Mouse (Mus musculus): ENCODE results near the gene Pkdrej. TPM values are rescaled to one million over a fixed set of nuclear protein-coding genes. Genes with fewer than 3 reads are reported as not detected.

The Pkdrej gene
- total RNA-seq, 1 experiment = 0.09 TPM

GRCm38 (mm10) chr15:85831954-85832590 lies 10.5 kb upstream of the Pkdrej start, which contains the start of gene Ttc38:
Ttc38 (plus strand) TSS chr15:85832306.
- no peaks in the 10 kb centered on the region for H3K9me3 ChIP-seq (ENCODE audit: control insufficient read depth, insufficient read depth, low read depth, low read length)
- H3K4me1 ChIP-seq (ENCODE audit: control insufficient read depth in 2 of 2, insufficient read depth in 2 of 2, low read length in 2 of 2, poor library complexity in 1 of 2) = peaks cover 0 to 7% of the 10 kb centered on the region in 2 experiments; a peak in 1 of 4 replicates
- TF ChIP-seq CHD2 (IDR thresholded peaks at IDR 0.05; ENCODE audit: low read depth, low read length) = no peak
- H3K4me3 ChIP-seq (ENCODE audit: insufficient read depth in 1 of 2, low read depth in 1 of 2, low read length in 2 of 2, poor library complexity in 1 of 2, severe bottlenecking in 1 of 2) = peak within 1 kb of the TSS; percentile 57 to 76
- no peak within 1 kb of the TSS for H3K27ac ChIP-seq (ENCODE audit: insufficient read depth, low read depth, low read length, poor library complexity, severe bottlenecking)
- no peaks in the 10 kb centered on the region for H3K36me3 ChIP-seq (ENCODE audit: control insufficient read depth, insufficient read depth, low read length, poor library complexity, severe bottlenecking)
- in situ Hi-C loops (cut with MboI; ENCODE audit: low sequenced_read_pairs in 2 of 2, unreplicated experiment in 2 of 2) = no loop called here
- DNase-seq (ENCODE audit: low read depth, low spot score) = no peak
- H3K9ac ChIP-seq (ENCODE audit: insufficient read depth, low read depth, low read length, poor library complexity, severe bottlenecking) = peak within 1 kb of the TSS; percentile 42

- H3K9me3 ChIP-seq (ENCODE audit: control insufficient read depth, insufficient read depth, low read depth, low read length) = no peaks in the 10 kb centered on the region
- no peak overlapping the region for H3K4me3 ChIP-seq (ENCODE audit: insufficient read depth in 1 of 2, low read depth in 1 of 2, low read length in 2 of 2, poor library complexity in 1 of 2, severe bottlenecking in 1 of 2)
- in situ Hi-C loops (cut with MboI; ENCODE audit: low sequenced_read_pairs in 2 of 2, unreplicated experiment in 2 of 2) = no loop called here
- peaks cover 0 to 8% of the 10 kb centered on the region in 2 experiments; a peak in 1 of 4 replicates for H3K4me1 ChIP-seq (ENCODE audit: control insufficient read depth in 2 of 2, insufficient read depth in 2 of 2, low read length in 2 of 2, poor library complexity in 1 of 2)
- H3K27ac ChIP-seq (ENCODE audit: insufficient read depth, low read depth, low read length, poor library complexity, severe bottlenecking) = no peak overlapping the region
- no peak overlapping the region for H3K9ac ChIP-seq (ENCODE audit: insufficient read depth, low read depth, low read length, poor library complexity, severe bottlenecking)
- DNase-seq (ENCODE audit: low read depth, low spot score) = no peak
- no peaks in the 10 kb centered on the region for H3K36me3 ChIP-seq (ENCODE audit: control insufficient read depth, insufficient read depth, low read length, poor library complexity, severe bottlenecking)
- TF ChIP-seq ZNF384 (IDR thresholded peaks at IDR 0.05; ENCODE audit: low read depth, low read length) = no peak
- TF ChIP-seq MAFK (IDR thresholded peaks at IDR 0.05; ENCODE audit: insufficient read depth, low read depth, low read length) = no peak
- no peak for TF ChIP-seq HCFC1 (IDR thresholded peaks at IDR 0.05; ENCODE audit: borderline replicate concordance, insufficient read depth, low read length)
- TF ChIP-seq CHD2 (IDR thresholded peaks at IDR 0.05; ENCODE audit: low read depth, low read length) = no peak
- no peak for TF ChIP-seq ZC3H11A (IDR thresholded peaks at IDR 0.05; ENCODE audit: borderline replicate concordance, low read depth, low read length)
Measured at GRCm38 (mm10) chr15:85829470-85829869, 7.9 kb upstream of the Pkdrej start.

- no peaks in the 10 kb centered on the region for H3K9me3 ChIP-seq (ENCODE audit: control insufficient read depth, insufficient read depth, low read depth, low read length)
- no peak for DNase-seq (ENCODE audit: low read depth, low spot score)
- H3K9ac ChIP-seq (ENCODE audit: insufficient read depth, low read depth, low read length, poor library complexity, severe bottlenecking) = no peak overlapping the region
- no peak overlapping the region for H3K4me3 ChIP-seq (ENCODE audit: insufficient read depth in 1 of 2, low read depth in 1 of 2, low read length in 2 of 2, poor library complexity in 1 of 2, severe bottlenecking in 1 of 2)
- in situ Hi-C loops (cut with MboI; ENCODE audit: low sequenced_read_pairs in 2 of 2, unreplicated experiment in 2 of 2) = no loop called here
- H3K27ac ChIP-seq (ENCODE audit: insufficient read depth, low read depth, low read length, poor library complexity, severe bottlenecking) = no peak overlapping the region
- TF ChIP-seq HCFC1 (IDR thresholded peaks at IDR 0.05; ENCODE audit: borderline replicate concordance, insufficient read depth, low read length) (no peak), CHD2 (IDR thresholded peaks at IDR 0.05; ENCODE audit: low read depth, low read length) (no peak)
- H3K4me1 ChIP-seq (ENCODE audit: control insufficient read depth in 2 of 2, insufficient read depth in 2 of 2, low read length in 2 of 2, poor library complexity in 1 of 2) = peaks cover 0 to 8% of the 10 kb centered on the region in 2 experiments; a peak in 1 of 4 replicates
- no peaks in the 10 kb centered on the region for H3K36me3 ChIP-seq (ENCODE audit: control insufficient read depth, insufficient read depth, low read length, poor library complexity, severe bottlenecking)
Measured at GRCm38 (mm10) chr15:85828071-85828470, 6.5 kb upstream of the Pkdrej start.

GRCm38 (mm10) chr15:85826676-85827075 lies 5.1 kb upstream of the Pkdrej start:
- TF ChIP-seq CHD2 (IDR thresholded peaks at IDR 0.05; ENCODE audit: low read depth, low read length) (no peak), MAFK (IDR thresholded peaks at IDR 0.05; ENCODE audit: insufficient read depth, low read depth, low read length) (no peak), ZNF384 (IDR thresholded peaks at IDR 0.05; ENCODE audit: low read depth, low read length) (no peak), ZC3H11A (IDR thresholded peaks at IDR 0.05; ENCODE audit: borderline replicate concordance, low read depth, low read length) (no peak), HCFC1 (IDR thresholded peaks at IDR 0.05; ENCODE audit: borderline replicate concordance, insufficient read depth, low read length) (no peak)
- DNase-seq (ENCODE audit: low read depth, low spot score) = no peak

GRCm38 (mm10) chr15:85822011-85822359 lies 451 bp upstream of the Pkdrej start:
- Histone ChIP-seq H3K4me3 (ENCODE audit: insufficient read depth in 1 of 2, low read depth in 1 of 2, low read length in 2 of 2, poor library complexity in 1 of 2, severe bottlenecking in 1 of 2) (peak overlapping the region; percentile 47 to 71), H3K36me3 (ENCODE audit: control insufficient read depth, insufficient read depth, low read length, poor library complexity, severe bottlenecking) (no peaks in the 10 kb centered on the region), H3K9ac (ENCODE audit: insufficient read depth, low read depth, low read length, poor library complexity, severe bottlenecking) (no peak overlapping the region), H3K27ac (ENCODE audit: insufficient read depth, low read depth, low read length, poor library complexity, severe bottlenecking) (no peak overlapping the region), H3K9me3 (ENCODE audit: control insufficient read depth, insufficient read depth, low read depth, low read length) (no peaks in the 10 kb centered on the region), H3K4me1 (ENCODE audit: control insufficient read depth in 2 of 2, insufficient read depth in 2 of 2, low read length in 2 of 2, poor library complexity in 1 of 2) (no peaks in the 10 kb centered on the region)
- in situ Hi-C loops (cut with MboI; ENCODE audit: low sequenced_read_pairs in 2 of 2, unreplicated experiment in 2 of 2) = no loop called here
- TF ChIP-seq ZNF384 (IDR thresholded peaks at IDR 0.05; ENCODE audit: low read depth, low read length) = no peak
- TF ChIP-seq MAFK (IDR thresholded peaks at IDR 0.05; ENCODE audit: insufficient read depth, low read depth, low read length) = no peak
- no peak for TF ChIP-seq HCFC1 (IDR thresholded peaks at IDR 0.05; ENCODE audit: borderline replicate concordance, insufficient read depth, low read length)
- no peak for TF ChIP-seq CHD2 (IDR thresholded peaks at IDR 0.05; ENCODE audit: low read depth, low read length)
- TF ChIP-seq ZC3H11A (IDR thresholded peaks at IDR 0.05; ENCODE audit: borderline replicate concordance, low read depth, low read length) = no peak
- DNase-seq (ENCODE audit: low read depth, low spot score) = no peak

More at GRCm38 (mm10) chr15:85826676-85827075, 5.1 kb upstream of the Pkdrej start:
- 0 out of 4 replicates have a peak, but pooled peaks cover 0 to 6% of the 10 kb centered on the region in 2 experiments for H3K4me1 ChIP-seq (ENCODE audit: control insufficient read depth in 2 of 2, insufficient read depth in 2 of 2, low read length in 2 of 2, poor library complexity in 1 of 2)
- no peaks in the 10 kb centered on the region for H3K9me3 ChIP-seq (ENCODE audit: control insufficient read depth, insufficient read depth, low read depth, low read length)
- no peak overlapping the region for H3K4me3 ChIP-seq (ENCODE audit: insufficient read depth in 1 of 2, low read depth in 1 of 2, low read length in 2 of 2, poor library complexity in 1 of 2, severe bottlenecking in 1 of 2)
- H3K27ac ChIP-seq (ENCODE audit: insufficient read depth, low read depth, low read length, poor library complexity, severe bottlenecking) = no peak overlapping the region
- H3K9ac ChIP-seq (ENCODE audit: insufficient read depth, low read depth, low read length, poor library complexity, severe bottlenecking) = no peak overlapping the region
- in situ Hi-C loops (cut with MboI; ENCODE audit: low sequenced_read_pairs in 2 of 2, unreplicated experiment in 2 of 2) = no loop called here
- H3K36me3 ChIP-seq (ENCODE audit: control insufficient read depth, insufficient read depth, low read length, poor library complexity, severe bottlenecking) = no peaks in the 10 kb centered on the region
